Mouse (Mus musculus) heart, postnatal 14 days (tissue): ENCODE measurements around the gene Wdr19. TPM values are rescaled to one million over a fixed set of nuclear protein-coding genes. Genes with fewer than 3 reads are reported as not detected.
A peak's percentile ranks its signal among the peaks of the same experiment; 100 is the strongest.
"Not testable (repeated sequence)": the region's sequence is repeated elsewhere in the genome, so short reads cannot be mapped to it uniquely, and the experiment has no call there.

Source experiments
- DNase-seq, 2 experiments: peaks; one replicate each; pipeline ENCODE4 v3.0.0; 2021 to 2022
- intact Hi-C: fragments of 180-260 bp; cut with DNase I; formaldehyde crosslinking; loops from one replicate; pipeline ENCODE4 v1.15.1; 2025
- total RNA-seq, 2 experiments: library from RNA; stranded (reverse); gene quantifications; 2 replicates each; pipeline ENCODE4 v1.2.3; 2021

Wdr19 gene
- total RNA-seq, 2 experiments from 2014 or later = 2.7 to 4.5 TPM

GRCm38 (mm10) chr5:65182268-65182667, 17.2 kb upstream of the Wdr19 start:
- no peak for DNase-seq
- intact Hi-C loops = no loop called here

- DNase-seq = no peak
- intact Hi-C loops = no loop called here
Measured at GRCm38 (mm10) chr5:65191601-65192000, 7.9 kb upstream of the Wdr19 start.

DNA sequence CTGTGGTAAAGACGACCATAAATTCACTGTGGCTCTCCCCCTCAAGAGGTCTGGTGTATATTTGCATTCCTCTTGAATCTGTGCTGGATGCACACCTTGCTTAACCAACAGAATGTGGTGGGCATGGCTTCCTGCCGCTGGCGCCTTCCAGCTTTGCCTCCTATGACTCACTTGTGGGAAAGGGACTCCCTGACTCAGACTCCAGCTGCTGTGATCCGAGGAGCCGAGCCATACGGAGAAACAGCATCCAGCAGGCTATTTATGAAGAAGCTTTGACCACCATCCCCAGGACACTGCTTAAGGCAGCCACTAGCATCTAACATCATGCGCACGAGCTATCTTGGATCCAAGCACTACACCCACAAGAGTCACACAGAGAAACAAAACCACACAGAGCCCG, 5.1 kb upstream of the Wdr19 start:
- DNase-seq = no peak
- intact Hi-C loops = no loop called here

DNA sequence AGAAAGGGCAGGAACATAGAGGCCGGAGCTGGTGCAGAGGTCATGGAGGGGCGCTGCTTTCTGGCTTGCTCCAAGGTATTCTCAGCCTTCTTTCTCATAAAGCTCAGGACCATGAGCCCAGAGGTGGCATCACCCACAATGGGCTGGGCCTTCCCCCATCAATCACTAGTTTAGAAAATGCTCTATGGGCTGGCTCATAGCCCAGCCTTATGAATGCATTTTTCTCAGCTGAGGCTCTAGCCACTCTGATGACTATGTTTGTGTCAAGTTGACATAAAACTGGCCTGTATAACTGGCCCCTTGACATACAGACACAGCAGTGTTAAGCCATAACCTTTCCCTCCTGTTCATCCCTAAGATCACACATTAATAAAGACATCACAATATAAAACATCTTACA, 5.2 kb downstream of the Wdr19 start:
- intact Hi-C loops = no loop called here
- no peak for DNase-seq

DNA sequence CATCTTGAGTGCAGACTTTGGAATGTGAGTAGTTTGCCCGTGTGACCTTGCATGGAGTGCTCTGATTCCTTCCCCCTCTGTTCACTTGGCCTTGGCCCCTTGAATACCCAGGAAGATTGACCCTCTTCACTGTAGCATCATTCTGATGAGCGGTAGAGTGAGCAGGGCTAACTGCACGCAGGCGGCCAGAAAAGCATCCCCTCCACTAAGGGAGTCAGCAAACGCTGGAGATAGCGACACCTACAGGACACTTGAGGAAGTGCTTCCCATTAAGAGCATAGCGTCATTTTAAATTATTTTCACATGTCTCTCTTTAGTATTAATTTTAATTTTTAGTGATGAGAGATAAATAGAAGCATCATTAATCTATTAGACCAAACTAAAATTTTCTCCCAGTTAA, 13.8 kb downstream of the Wdr19 start:
- DNase-seq = peak; percentile 40 to 60
- intact Hi-C loops = loop anchor here (1.0 to 10.0 kb wide), 4 partner anchors 55 to 329 kb away; no protein-coding TSS in a partner anchor

DNA sequence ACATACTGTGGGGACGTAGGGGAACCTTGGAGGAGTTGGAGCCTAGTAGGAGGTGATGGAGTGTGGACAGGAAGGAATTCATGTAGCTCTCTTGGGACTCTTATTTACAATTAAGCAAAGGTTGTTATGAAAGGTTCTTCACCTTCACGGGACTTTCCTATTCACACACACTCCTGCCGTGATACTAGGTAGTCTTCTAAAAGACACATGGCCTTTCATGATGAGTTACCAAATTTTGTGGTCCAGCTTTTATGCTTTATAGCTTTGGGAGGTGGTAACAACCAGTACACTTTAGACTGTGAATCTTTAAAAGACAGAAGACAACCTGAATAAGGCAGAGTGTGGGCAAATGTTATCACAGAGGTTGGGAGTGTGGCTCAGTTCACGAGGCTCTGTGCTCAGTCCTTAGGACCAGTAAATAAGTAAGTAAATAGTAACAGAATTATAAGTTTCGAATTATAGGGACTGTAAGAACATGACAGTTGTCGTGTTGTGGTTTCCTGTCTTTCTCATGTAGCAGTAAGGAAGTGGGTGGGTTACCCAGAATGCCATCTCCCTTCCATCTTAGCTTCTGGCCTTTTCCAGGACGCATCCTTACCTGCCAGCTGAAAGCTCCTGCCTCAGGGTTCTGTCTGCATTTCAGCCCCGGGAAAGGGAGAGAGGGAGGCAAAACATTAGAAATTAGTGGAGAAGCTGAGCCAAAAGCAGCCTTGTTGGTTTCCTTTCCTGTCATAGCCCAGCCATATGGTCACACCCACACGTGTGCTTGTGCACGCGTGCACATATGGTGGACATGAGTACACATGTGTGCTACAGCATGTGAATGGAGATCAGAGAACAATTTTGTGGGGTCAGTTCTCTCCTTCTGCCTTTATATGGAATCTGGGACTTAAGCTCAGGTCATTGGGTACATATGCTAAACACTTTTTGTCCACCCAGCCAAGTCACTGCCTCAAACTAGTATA, 18.1 kb downstream of the Wdr19 start:
- intact Hi-C loops = loop anchor here (10.0 kb wide), 1 partner anchor 333 kb away; no protein-coding TSS in a partner anchor
- no peak for DNase-seq

DNA sequence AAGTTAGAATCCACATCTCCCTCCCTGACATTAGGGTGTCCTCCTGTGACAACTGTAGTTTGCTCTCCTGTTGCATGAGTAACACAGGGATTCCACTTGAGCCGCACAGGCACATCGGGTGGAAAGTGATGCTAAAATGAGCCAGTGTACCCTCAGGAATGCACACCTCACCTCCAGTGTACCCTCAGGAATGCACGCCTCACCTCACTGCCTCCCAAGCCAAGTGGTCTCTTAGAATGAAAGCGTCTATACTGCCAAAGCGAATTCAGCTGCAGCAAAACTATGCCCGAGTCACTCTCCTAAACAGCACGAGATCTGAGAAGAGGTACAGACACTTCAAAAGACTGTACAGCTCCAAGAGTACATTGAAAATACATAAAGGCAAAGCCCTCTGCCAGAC, 21.5 kb downstream of the Wdr19 start:
- intact Hi-C loops = no loop called here
- DNase-seq = no peak

DNA sequence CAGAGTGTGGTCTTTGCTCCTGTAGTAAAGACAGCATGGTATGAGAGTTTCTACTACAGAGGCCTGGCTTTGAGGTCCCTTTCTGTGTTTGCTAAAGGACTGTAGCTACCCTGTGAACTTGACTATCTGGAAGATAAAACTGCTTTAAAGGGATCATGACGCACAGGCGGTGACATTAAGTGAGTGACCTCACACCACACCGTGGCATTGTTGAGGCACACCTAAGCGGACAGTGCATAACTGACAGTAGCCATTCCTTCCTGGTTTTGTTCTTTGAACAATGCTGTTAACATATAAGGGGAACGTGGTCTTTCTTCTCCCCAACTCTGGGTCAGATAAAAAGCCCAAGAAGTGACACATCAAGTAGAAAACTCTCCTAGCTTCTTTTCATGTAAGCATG, 24.6 kb downstream of the Wdr19 start:
- intact Hi-C loops = no loop called here
- DNase-seq = no peak

- DNase-seq = no peak
- intact Hi-C loops = no loop called here
Measured at GRCm38 (mm10) chr5:65231289-65232003, 31.9 kb downstream of the Wdr19 start.

DNA sequence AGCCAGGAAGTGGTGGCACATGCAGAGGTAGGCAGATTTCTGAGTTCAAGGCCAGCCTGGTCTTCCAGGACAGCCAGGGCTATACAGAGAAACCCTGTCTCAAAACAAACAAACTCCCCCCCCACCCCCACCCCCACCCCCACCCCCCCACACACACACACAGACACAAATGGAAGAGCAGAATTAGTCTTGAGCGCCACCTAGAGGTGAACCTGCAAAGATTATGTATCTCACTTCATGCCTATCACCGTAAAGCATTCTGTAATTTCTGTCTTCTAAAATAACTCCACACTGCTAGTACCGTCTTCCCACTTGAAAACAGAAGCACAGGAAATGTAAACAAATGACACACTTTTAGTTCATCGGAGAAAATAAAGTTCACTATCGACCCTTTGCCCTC, 43.2 kb downstream of the Wdr19 start:
- intact Hi-C loops = loop anchor here (10.0 kb wide), 1 partner anchor 358 kb away; no protein-coding TSS in a partner anchor
- peak; percentile 29 to 56 for DNase-seq

- intact Hi-C loops = loop anchor here (10.0 kb wide), 1 partner anchor 362 kb away; no protein-coding TSS in a partner anchor
- no peak for DNase-seq
Measured at GRCm38 (mm10) chr5:65247296-65247695, 47.8 kb downstream of the Wdr19 start.

- no peak for DNase-seq
- intact Hi-C loops = no loop called here
Measured at GRCm38 (mm10) chr5:65250185-65250855, 50.8 kb downstream of the Wdr19 start.

DNA sequence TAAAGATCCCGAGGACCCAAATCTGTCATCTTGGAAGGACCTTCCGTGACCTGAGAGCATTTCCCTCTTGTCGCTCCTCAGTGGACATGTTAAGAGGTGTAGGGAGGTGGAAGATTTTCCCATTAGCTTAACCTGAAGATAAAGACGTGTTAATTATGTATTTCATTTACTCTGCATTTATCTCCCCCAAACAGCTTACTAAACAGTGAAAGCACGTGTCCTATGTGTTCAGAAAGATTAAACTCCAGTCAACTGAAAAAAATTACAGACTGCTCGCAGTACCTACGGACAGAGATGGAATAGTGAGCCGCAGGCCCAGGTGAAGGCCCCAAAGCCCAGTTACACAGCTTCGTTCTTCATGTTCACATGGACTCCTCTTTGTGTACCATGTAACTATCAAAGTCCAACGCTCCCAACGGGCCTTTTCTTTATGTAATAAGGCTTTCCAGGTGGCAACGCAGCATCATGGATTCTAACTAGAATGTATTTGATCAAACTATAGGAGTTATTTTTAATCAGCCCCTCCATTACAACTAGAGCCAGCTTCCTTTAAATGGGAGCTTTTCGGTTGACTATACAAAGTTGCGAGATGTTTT, 58.5 kb downstream of the Wdr19 start:
- DNase-seq = no peak
- intact Hi-C loops = no loop called here

- DNase-seq = no peak
- intact Hi-C loops = no loop called here
Measured at GRCm38 (mm10) chr5:65273966-65274365, 74.5 kb downstream of the Wdr19 start.

DNA sequence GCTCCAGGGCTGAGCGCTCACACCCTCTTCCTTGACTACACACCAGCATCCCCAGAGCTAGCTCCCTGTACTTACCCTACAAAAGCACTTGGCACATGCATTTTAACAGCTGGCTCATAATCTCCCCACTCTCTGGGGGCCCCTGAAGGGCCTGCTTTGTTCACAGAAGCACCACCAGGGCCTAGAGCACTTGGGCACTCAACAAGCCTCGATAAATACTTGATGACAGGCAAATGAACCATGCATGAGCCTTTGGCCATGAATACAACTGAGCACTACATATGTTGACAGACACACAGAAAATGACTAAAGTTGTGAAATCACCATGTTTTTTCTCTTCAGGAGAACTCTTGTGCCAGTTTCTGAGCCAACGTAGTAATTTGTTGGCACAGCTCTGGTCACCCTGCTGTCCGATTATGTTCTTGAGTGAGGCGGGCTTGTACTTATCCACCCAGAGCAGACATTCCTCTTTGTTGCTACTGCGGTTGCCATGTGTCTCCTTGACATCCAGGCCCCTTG, 79.7 kb downstream of the Wdr19 start:
- intact Hi-C loops = no loop called here
- no peak for DNase-seq

- no peak for DNase-seq
- intact Hi-C loops = no loop called here
Measured at GRCm38 (mm10) chr5:65281216-65281615, 81.7 kb downstream of the Wdr19 start.

- intact Hi-C loops = no loop called here
Measured at GRCm38 (mm10) chr5:65284171-65284570, 84.7 kb downstream of the Wdr19 start.

GRCm38 (mm10) chr5:65287751-65288701, 88.5 kb downstream of the Wdr19 start:
- DNase-seq = no peak
- intact Hi-C loops = no loop called here

More at GRCm38 (mm10) chr5:65284171-65284570, 84.7 kb downstream of the Wdr19 start:
- DNase-seq = peak in 1 of 2 experiments; percentile 20

DNA sequence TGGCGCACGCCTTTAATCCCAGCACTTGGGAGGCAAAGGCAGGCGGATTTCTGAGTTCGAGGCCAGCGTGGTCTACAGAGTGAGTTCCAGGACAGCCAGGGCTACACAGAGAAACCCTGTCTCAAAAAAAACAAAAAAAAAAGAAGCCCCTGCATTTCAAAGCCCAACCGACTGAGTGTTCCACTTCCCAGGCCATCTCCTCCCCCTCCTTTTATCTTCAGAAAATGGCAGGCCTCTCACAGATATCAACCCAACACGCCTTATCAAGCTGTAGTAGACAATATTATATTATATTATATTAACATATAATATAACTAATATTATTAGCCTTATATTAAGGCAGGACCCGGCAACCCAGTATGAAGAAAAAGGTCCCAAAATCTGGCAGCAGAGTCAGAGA, 89.5 kb downstream of the Wdr19 start:
- DNase-seq, intact Hi-C loops: not testable (repeated sequence)
